Mouse (Mus musculus) kidney, embryonic 15.5 days (tissue): Measurements from ENCODE around the gene Hdac6. TPM values are rescaled to one million over a fixed set of nuclear protein-coding genes. Genes with fewer than 3 reads are reported as not detected.

ENCODE experiments used
- ATAC-seq: fragments of 200-750 bp; cut with Nextera tagmentation; replicated peaks from 2 replicates; pipeline ENCODE4 v1.8.0; 2017; ENCODE audit warnings: moderate TSS enrichment; ENCODE audit not compliant: low FRiP score
- H3K27ac ChIP-seq: fragments of 300-500 bp; sonication (generic); 2 replicates; pipeline ENCODE4 v1.5.1; 2015; ENCODE audit warnings: mild to moderate bottlenecking, inconsistent platforms
- H3K27me3 ChIP-seq: fragments of 300-500 bp; sonication (generic); 2 replicates; pipeline ENCODE4 v1.6.1; 2015; ENCODE audit warnings: inconsistent platforms
- H3K36me3 ChIP-seq: fragments of 300-500 bp; sonication (generic); 2 replicates; pipeline ENCODE4 v1.6.1; 2015; ENCODE audit warnings: inconsistent platforms
- H3K4me1 ChIP-seq: fragments of 300-500 bp; sonication (generic); 2 replicates; pipeline ENCODE4 v1.6.1; 2015; ENCODE audit warnings: inconsistent platforms
- H3K4me2 ChIP-seq: fragments of 300-500 bp; sonication (generic); 2 replicates; pipeline ENCODE4 v1.6.1; 2015; ENCODE audit warnings: moderate library complexity, mild to moderate bottlenecking, inconsistent platforms
- H3K4me3 ChIP-seq: fragments of 300-500 bp; sonication (generic); replicated peaks from 2 replicates; pipeline ENCODE4 v1.5.1; 2015; ENCODE audit warnings: mild to moderate bottlenecking, inconsistent platforms
- H3K9ac ChIP-seq: fragments of 300-500 bp; sonication (generic); 2 replicates; pipeline ENCODE4 v1.6.1; 2015; ENCODE audit warnings: mild to moderate bottlenecking, inconsistent platforms
- H3K9me3 ChIP-seq: fragments of 300-500 bp; sonication (generic); replicated peaks from 2 replicates; pipeline ENCODE4 v1.6.1; 2016; ENCODE audit warnings: inconsistent platforms
- WGBS: fragments of 180-500 bp; shearing (Covaris S2); methylation state at CpG from one replicate; pipeline ENCODE4 v1.1.7; 2015; ENCODE audit warnings: mixed read lengths; 5-methylcytosine and 5-hydroxymethylcytosine counted together
- polyA plus RNA-seq: library from polyadenylated mRNA; unstranded; fragments of >200 nt; fragmentation: Nextera tagmentation; extraction: Ambion mirVana; gene quantifications from 2 replicates; pipeline ENCODE4 v1.2.1, GENCODE M21; 2015

The Hdac6 gene
- polyA plus RNA-seq: 49.2 and 59.6 TPM in 2 replicates

DNA sequence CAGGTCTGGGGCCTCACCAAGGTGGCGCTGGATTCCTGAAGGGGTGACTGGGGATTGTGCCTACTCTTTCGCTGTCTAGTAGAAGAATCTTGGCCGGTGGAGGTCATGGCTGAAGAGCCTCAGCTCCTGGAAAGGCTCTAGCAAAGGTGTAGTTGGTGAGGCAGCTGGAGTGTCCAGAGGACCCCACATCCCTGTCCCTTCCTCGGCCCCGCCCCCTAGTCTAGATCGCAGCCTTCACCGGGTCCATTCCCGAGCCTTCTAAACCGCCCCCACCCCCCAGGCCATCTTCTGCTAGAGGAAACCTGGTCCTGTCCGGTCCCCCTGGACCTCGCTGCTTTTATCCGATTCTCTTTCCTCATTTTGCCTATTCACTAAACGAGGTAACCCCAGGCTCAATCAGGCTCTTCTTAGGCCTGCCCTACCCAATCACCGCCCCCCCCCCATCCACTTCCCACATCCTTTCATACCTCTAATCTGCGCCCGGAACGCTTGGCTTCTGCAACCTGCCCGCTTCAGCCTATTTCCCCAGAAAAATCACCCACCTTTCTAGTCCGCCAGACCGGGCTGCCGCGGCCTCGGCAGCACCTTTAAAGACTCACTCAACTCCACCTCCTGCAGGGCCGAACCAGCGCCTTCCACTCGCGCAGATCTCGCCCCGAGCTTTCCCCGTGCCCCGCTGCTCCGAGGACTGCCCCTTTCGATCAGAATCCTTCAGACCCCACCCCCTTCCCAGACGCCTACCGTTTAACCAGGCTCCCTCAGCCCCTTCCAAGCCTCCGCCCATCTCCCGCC lies at the start of gene Hdac6:
Hdac6 (minus strand) TSS at position 782 of the 792 bp plus-strand sequence.
- Histone ChIP-seq H3K4me2 (peak within 1 kb of the TSS; percentile 59), H3K9ac (peak within 1 kb of the TSS; percentile 39), H3K4me3 (peak within 1 kb of the TSS; percentile 55), H3K36me3 (no peaks in the 10 kb centered on the region), H3K27ac (peak within 1 kb of the TSS; percentile 71), H3K27me3 (no peaks in the 10 kb centered on the region), H3K4me1 (0 out of 2 replicates have a peak, but pooled peaks cover 6% of the 10 kb centered on the region), H3K9me3 (no peaks in the 10 kb centered on the region)
- 22% methylated on average over 36 of the region's 37 CpGs for WGBS
- ATAC-seq: peak; percentile 66

DNA sequence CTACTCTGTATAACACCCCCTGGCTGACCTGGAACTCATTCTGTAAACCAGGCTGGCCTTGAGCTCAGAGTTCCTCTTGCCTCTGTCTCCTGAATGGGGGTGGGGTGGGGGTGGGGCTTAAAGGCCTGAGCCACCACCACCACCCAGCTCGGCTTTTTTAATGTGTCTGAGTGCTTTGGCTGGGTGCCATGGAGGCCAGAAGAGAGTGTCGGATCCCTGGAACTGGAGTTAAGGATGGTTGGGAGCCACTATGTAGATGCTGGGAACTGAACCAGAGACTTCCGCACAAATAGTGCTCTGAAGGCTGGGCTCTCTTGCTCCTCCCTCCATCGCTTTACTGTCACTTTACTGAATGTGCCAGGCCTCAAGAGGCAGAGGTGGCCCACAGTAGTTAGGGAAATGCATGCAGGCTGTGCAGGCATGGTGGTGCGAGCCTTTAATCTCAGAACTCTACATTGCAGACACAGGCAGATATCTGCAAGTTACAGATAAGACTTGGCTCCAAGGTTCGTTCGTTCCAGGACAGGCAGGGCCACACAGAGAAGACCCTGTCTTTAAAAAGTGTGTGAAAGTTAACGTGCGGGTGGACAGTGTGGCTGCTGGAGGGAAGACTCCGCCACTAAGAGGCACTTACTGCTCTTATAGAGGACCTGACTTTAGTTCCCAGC lies 45.5 kb upstream of the Hdac6 start:
- H3K9me3 ChIP-seq: no peaks in the 10 kb centered on the region
- no peaks in the 10 kb centered on the region for H3K36me3 ChIP-seq
- no peak overlapping the region for H3K4me2 ChIP-seq
- H3K9ac ChIP-seq: no peak overlapping the region
- ATAC-seq: no peak
- 0 out of 2 replicates have a peak overlapping the region, but pooled peaks have one; percentile 45 for H3K27ac ChIP-seq
- 74% methylated on average over 10 of the region's 10 CpGs for WGBS
- H3K4me1 ChIP-seq: no peaks in the 10 kb centered on the region
- no peaks in the 10 kb centered on the region for H3K27me3 ChIP-seq
- no peak overlapping the region for H3K4me3 ChIP-seq

DNA sequence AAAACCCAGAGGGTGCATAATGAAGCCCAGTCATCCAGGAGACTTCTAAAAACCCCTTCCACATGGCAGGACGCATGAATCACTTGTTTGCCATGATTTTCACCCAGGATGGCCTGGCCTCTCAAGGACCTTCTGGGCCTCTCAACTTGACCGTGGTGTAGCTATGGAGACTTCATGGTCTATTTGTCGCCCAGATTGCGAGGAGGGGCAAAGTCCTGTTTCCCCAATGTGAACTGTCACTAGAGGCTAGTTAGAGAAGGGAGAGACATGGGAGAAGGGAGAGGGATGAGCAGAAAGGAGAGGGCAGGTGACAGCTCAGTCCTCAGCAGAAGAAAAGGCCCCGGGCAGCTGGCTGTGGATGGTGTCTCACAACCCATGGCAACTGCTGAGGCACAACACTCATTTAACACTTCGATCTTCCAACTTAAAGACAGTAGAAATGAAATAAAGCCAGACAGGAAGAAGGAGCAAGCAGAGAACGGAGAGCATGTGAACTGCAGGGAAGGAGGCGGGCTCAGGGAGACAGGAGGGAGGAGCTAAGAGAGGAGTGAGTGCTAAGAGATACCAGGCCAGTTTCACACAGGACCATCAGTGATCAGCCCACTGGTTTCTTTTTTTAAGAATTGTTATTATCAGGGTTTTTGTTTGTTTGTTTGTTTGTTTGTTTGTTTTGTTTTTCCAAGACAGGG lies 44.8 kb upstream of the Hdac6 start:
- no peaks in the 10 kb centered on the region for H3K9me3 ChIP-seq
- no peak overlapping the region for H3K9ac ChIP-seq
- H3K36me3 ChIP-seq: no peaks in the 10 kb centered on the region
- H3K4me1 ChIP-seq: no peaks in the 10 kb centered on the region
- H3K27ac ChIP-seq: peak overlapping the region; percentile 45; the same call in 1 of the 2 replicates
- ATAC-seq: peak; percentile 67; the same call in 1 of the 2 replicates
- H3K27me3 ChIP-seq: no peaks in the 10 kb centered on the region
- no peak overlapping the region for H3K4me2 ChIP-seq
- WGBS: 53% methylated on average over 8 of the region's 8 CpGs
- no peak overlapping the region for H3K4me3 ChIP-seq

DNA sequence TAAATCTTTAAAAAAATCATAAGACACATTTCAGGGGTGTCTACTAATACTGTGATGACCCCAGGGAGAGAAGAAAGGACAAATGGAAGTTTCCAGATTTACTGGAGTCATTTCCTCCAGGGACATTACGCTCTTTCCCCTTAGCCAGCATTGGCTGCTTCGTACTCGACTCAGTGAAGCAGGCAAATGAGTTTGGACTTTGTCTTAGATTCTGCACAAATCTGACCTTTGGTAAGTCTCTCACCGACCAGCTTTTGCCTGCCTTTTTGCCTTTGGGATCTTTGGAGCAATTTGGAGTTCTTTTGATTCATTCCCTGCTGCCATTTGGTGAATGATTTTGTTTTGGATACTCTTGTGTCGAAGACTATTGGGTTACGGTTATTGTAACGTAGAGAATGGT lies 33.7 kb upstream of the Hdac6 start:
- Histone ChIP-seq H3K9ac (no peak overlapping the region), H3K4me1 (no peaks in the 10 kb centered on the region), H3K4me2 (no peak overlapping the region), H3K27me3 (no peaks in the 10 kb centered on the region), H3K27ac (no peak overlapping the region), H3K36me3 (no peaks in the 10 kb centered on the region), H3K9me3 (no peaks in the 10 kb centered on the region), H3K4me3 (no peak overlapping the region)
- no peak for ATAC-seq
- WGBS: 84% methylated on average over 7 of the region's 7 CpGs

DNA sequence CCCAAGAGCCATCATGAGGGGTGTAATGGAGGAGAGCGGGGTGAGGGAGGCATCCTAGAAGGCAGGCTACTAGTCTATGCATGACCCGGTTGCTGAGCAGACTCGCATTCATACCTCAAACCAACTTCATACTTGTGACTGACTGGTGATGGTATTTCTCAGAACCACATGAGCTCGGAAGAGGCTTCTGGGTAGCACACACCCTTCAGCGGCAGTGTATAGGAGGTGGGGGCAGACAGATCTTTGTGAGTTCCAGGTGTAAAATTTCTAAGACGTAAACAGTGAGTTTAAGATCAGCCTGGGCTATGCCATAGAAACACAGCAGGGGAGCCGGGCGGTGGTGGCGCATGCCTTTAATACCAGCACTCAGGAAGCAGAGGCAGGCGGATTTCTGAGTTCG lies 30.2 kb upstream of the Hdac6 start, which contains the start of gene Gata1:
Gata1 (minus strand) TSS at position 180 of the 400 bp plus-strand sequence.
- WGBS: 89% methylated on average over 11 of the region's 11 CpGs

DNA sequence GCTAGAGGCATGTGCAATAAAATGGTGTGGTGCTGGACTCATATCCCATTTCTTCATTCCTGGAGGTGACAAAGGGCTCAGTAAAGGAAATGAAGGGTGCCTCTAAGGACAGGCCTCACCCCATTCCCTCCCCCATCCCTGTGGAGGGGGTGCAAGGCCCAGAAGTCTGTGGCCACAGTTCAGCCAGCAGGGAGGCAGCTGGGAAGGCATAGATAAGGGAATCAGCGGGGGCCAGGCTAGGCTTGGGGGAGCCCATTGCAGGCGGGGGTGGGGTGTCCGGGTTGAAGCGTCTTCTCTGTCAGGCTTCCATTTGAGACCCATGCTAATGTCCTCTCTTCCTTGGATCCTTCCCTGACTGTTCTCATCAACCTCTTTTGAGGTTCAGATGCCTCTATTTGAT lies 23.6 kb upstream of the Hdac6 start:
- Histone ChIP-seq H3K4me1 (no peaks in the 10 kb centered on the region), H3K4me2 (no peak overlapping the region), H3K9ac (no peak overlapping the region), H3K4me3 (no peak overlapping the region), H3K36me3 (no peaks in the 10 kb centered on the region), H3K27me3 (no peaks in the 10 kb centered on the region), H3K9me3 (no peaks in the 10 kb centered on the region), H3K27ac (no peak overlapping the region)
- WGBS: 70% methylated on average over 4 of the region's 4 CpGs
- peak; percentile 49; the same call in 1 of the 2 replicates for ATAC-seq

More for the DNA sequence above, 30.2 kb upstream of the Hdac6 start, which contains the start of gene Gata1:
- Histone ChIP-seq H3K4me2 (no peak within 1 kb of the TSS), H3K27ac (no peak within 1 kb of the TSS), H3K9me3 (no peaks in the 10 kb centered on the region), H3K4me1 (no peaks in the 10 kb centered on the region), H3K27me3 (no peaks in the 10 kb centered on the region), H3K4me3 (no peak within 1 kb of the TSS), H3K9ac (no peak within 1 kb of the TSS), H3K36me3 (no peaks in the 10 kb centered on the region)
- no peak for ATAC-seq

DNA sequence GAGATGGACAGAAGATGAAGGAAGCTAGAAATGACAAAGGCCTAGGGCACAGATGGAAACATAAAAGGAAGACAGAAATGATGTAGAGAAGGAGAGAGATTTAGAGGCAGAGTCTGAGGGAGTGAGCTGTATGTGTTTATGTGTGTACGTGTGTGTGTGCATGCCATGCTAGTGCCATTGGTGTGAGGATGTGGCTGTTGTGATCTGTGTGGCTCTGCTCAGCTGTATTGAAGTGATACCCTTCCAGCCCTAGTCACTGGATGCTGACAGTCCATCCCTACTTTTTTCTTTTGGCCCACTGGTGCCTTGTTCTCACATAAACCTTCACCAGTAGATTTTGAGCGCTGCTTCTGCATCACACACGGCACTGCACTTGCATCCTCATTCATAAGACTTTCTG lies 21.2 kb upstream of the Hdac6 start:
- WGBS: 92% methylated on average over 3 of the region's 3 CpGs
- no peak overlapping the region for H3K9ac ChIP-seq
- no peak overlapping the region for H3K27ac ChIP-seq
- no peak overlapping the region for H3K4me3 ChIP-seq
- H3K36me3 ChIP-seq: no peaks in the 10 kb centered on the region
- no peak overlapping the region for H3K4me2 ChIP-seq
- H3K27me3 ChIP-seq: no peaks in the 10 kb centered on the region
- no peaks in the 10 kb centered on the region for H3K4me1 ChIP-seq
- H3K9me3 ChIP-seq: no peaks in the 10 kb centered on the region
- ATAC-seq: no peak

DNA sequence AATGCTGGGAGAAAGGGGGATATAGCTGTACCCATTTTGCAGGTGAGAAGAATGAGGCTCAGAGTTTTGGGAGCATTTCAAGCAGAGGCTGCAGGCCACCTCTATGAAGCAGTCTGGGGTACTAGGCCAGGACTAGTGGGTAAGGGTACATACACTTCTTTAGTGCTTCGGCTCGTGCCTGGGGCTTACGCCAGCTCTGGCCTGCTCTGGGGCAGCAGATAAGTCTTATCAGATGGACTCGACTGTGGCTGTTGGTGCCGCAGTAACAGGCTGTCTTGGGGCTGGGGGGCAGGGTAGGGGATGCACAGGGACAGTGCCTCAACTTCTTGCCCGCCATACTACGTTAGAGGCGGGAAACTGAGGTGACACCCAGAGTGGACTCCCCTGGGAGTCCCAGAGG lies 20.5 kb upstream of the Hdac6 start:
- Histone ChIP-seq H3K9ac (no peak overlapping the region), H3K27ac (no peak overlapping the region), H3K4me3 (no peak overlapping the region), H3K4me1 (no peaks in the 10 kb centered on the region), H3K27me3 (no peaks in the 10 kb centered on the region), H3K36me3 (no peaks in the 10 kb centered on the region), H3K4me2 (no peak overlapping the region), H3K9me3 (no peaks in the 10 kb centered on the region)
- WGBS: 86% methylated on average over 8 of the region's 8 CpGs
- ATAC-seq: no peak

DNA sequence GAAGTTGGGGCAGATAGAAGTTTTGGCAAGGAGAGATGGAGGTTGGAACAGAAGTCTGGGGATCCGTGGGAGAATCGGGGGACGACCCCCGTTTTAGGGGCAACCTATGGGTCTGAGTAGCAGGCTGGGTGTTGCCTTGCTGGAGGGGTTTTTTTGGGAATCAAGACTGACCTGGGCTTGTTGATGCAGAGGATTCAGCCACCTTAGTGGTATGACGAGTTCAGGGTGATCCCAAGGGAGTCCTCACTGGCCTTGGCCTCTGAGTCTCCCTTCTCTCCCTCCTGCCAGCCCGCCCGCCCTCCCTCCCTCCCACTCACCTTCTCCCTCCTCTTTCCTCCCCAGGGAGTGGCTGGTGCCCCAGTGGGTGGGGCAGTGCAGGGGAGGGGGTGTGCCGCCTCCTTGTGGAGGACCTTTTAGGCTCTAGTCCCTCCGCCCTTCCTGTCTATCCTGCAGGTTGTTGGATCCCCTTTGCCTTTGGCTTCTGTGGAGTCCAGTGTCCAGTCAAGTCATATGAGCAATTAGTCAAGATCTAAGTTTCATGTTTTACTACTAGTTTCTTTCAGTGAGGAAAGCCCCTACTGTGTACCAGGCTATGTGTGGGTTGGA lies 20.0 kb upstream of the Hdac6 start:
- Histone ChIP-seq H3K9me3 (no peaks in the 10 kb centered on the region), H3K4me3 (no peak overlapping the region), H3K27ac (no peak overlapping the region), H3K36me3 (no peaks in the 10 kb centered on the region), H3K4me1 (no peaks in the 10 kb centered on the region), H3K4me2 (no peak overlapping the region), H3K27me3 (no peaks in the 10 kb centered on the region), H3K9ac (no peak overlapping the region)
- 78% methylated on average over 9 of the region's 9 CpGs for WGBS
- no peak for ATAC-seq

DNA sequence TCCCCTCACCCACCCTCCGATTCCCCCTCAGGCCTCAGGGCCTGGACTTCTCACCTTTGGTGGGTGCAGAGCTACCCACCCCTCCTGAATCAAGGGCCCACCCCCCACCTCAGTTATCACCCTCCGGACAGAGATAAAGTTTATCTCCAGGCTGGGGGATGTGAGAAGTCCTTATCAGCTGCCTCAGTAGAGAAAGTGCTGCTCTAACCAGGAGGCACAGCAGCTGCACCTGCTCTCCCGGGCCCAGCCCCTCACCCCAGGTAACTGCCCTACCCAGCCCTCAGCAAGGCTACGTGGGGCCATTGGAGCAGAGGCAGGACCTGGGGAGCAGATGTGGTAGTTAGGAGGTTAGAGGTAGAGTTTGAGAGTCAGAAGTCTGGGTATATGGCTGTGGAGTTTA lies 18.5 kb upstream of the Hdac6 start:
- ATAC-seq: no peak
- H3K27me3 ChIP-seq: no peaks in the 10 kb centered on the region
- whole genome bisulfite sequencing: 79% methylated on average over 4 of the region's 4 CpGs
- H3K9ac ChIP-seq: no peak overlapping the region
- H3K36me3 ChIP-seq: no peaks in the 10 kb centered on the region
- H3K4me1 ChIP-seq: no peaks in the 10 kb centered on the region
- H3K4me2 ChIP-seq: no peak overlapping the region
- H3K9me3 ChIP-seq: no peaks in the 10 kb centered on the region
- no peak overlapping the region for H3K4me3 ChIP-seq
- H3K27ac ChIP-seq: no peak overlapping the region

DNA sequence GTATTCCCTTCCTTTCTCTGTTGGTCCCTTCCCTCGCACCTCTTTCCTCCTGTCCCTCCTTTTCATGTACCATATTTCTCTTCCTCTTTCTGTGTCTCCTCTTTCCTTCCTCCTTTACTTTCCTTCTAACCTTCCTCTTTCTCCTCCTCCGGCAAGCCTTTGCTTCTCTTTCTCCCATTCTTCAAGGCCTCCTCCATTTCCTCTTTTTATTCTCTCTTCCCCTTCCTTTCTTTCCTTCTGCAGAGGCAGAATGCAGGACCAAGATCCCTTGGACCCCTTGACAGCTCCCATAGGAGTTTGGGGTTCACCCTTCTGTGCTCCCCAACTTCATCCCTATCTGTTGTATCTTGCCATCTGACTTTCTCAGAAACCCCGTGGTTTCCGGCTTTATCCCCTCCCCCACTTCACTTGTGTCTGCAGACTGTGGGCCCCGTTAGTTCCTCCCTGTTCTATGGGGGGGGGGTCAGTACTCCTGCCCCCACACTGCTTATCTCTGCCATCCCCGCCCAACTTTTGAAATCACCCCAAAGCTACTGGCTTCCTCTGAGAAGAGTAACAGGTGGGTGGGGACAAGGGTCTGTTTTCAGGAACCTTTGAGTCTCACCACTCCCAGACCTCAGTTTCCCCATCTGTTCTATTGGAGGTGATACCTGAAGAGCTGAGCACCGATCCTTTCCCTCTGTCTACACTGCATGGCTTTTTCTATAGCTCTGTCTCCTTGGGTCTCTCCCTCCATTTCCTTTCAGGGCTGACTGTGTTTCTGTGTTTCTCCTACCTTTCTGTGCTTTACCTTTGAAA lies 16.3 kb upstream of the Hdac6 start:
- no peaks in the 10 kb centered on the region for H3K9me3 ChIP-seq
- H3K36me3 ChIP-seq: no peaks in the 10 kb centered on the region
- no peaks in the 10 kb centered on the region for H3K27me3 ChIP-seq
- no peak overlapping the region for H3K27ac ChIP-seq
- no peak overlapping the region for H3K4me3 ChIP-seq
- WGBS: 74% methylated on average over 7 of the region's 7 CpGs
- H3K4me1 ChIP-seq: no peaks in the 10 kb centered on the region
- H3K9ac ChIP-seq: no peak overlapping the region
- ATAC-seq: no peak
- no peak overlapping the region for H3K4me2 ChIP-seq
